Mouse (Mus musculus) myocyte (in vitro differentiated cells): ENCODE data around the gene Muc13. TPM values are rescaled to one million over a fixed set of nuclear protein-coding genes. Genes with fewer than 3 reads are reported as not detected.

Experiments used
- H3K27me3 ChIP-seq: one replicate; pipeline ENCODE4 v1.6.1; 2011; ENCODE audit not compliant: control insufficient read depth, insufficient read depth, insufficient read length
- H3K36me3 ChIP-seq: one replicate; pipeline ENCODE4 v1.6.1; 2011; ENCODE audit not compliant: control insufficient read depth, insufficient read depth
- H3K4me2 ChIP-seq: one replicate; pipeline ENCODE4 v1.6.1; 2011; ENCODE audit warnings: low read depth, control low read depth
- H3K4me3 ChIP-seq: one replicate; pipeline ENCODE4 v1.5.1; 2011; ENCODE audit warnings: mild to moderate bottlenecking, control low read depth, moderate library complexity
- H3K79me2 ChIP-seq: one replicate; pipeline ENCODE4 v1.6.1; 2011; ENCODE audit not compliant: control insufficient read depth, insufficient read depth
- H3ac ChIP-seq: one replicate; pipeline ENCODE4 v1.6.1; 2011; ENCODE audit not compliant: control insufficient read depth, insufficient read length
- CEBPB ChIP-seq: IDR thresholded peaks from 2 replicates; pipeline ENCODE4 v1.6.1; 2011; ENCODE audit warnings: mild to moderate bottlenecking, moderate library complexity; ENCODE audit not compliant: poor library complexity, insufficient read depth, severe bottlenecking
- E2F4 ChIP-seq: IDR thresholded peaks from one replicate; pipeline ENCODE4 v1.6.1; 2011; ENCODE audit warnings: mild to moderate bottlenecking, control low read depth, moderate library complexity; ENCODE audit not compliant: insufficient read depth
- MAX ChIP-seq: IDR thresholded peaks from one replicate; pipeline ENCODE4 v1.6.1; 2011; ENCODE audit warnings: low read depth, mild to moderate bottlenecking, control low read depth
- MYOD1 ChIP-seq, 3 experiments: IDR thresholded peaks; one replicate each; pipeline ENCODE4 v1.6.1; 2011; ENCODE audit warnings: control low read depth in 2 of 3, low read depth in 2 of 3, mild to moderate bottlenecking in 2 of 3, moderate library complexity in 1 of 3; ENCODE audit not compliant: insufficient read length in 2 of 3, control insufficient read depth in 1 of 3
- MYOG ChIP-seq, 3 experiments: IDR thresholded peaks; one replicate each; pipeline ENCODE4 v1.6.1; 2011; ENCODE audit warnings: control low read depth in 2 of 3, low read depth in 2 of 3, mild to moderate bottlenecking in 2 of 3; ENCODE audit not compliant: insufficient read length in 2 of 3, control insufficient read depth in 1 of 3, insufficient read depth in 1 of 3
- POLR2A ChIP-seq: IDR thresholded peaks from one replicate; pipeline ENCODE4 v1.6.1; 2011; ENCODE audit warnings: low read depth, mild to moderate bottlenecking, control low read depth, moderate library complexity; ENCODE audit not compliant: insufficient read length
- POLR2AphosphoS2 ChIP-seq: IDR thresholded peaks from one replicate; pipeline ENCODE4 v1.6.1; 2011; ENCODE audit warnings: low read depth, control low read depth; ENCODE audit not compliant: insufficient read length
- REST ChIP-seq: IDR thresholded peaks from one replicate; pipeline ENCODE4 v1.6.1; 2011; ENCODE audit warnings: mild to moderate bottlenecking, control low read depth, moderate library complexity; ENCODE audit not compliant: insufficient read depth, insufficient read length
- SRF ChIP-seq: IDR thresholded peaks from one replicate; pipeline ENCODE4 v1.6.1; 2011; ENCODE audit warnings: low read depth; ENCODE audit not compliant: control insufficient read depth, insufficient read length
- TCF12 ChIP-seq: IDR thresholded peaks from one replicate; pipeline ENCODE4 v1.6.1; 2011; ENCODE audit warnings: mild to moderate bottlenecking, control low read depth; ENCODE audit not compliant: poor library complexity, insufficient read depth, severe bottlenecking
- TCF3 ChIP-seq: IDR thresholded peaks from one replicate; pipeline ENCODE4 v1.6.1; 2011; ENCODE audit warnings: low read depth, control low read depth; ENCODE audit not compliant: insufficient read length
- USF1 ChIP-seq: IDR thresholded peaks from one replicate; pipeline ENCODE4 v1.6.1; 2011; ENCODE audit warnings: low read depth, mild to moderate bottlenecking, control low read depth, moderate library complexity
- polyA plus RNA-seq: library from polyadenylated mRNA; unstranded; fragments of >200 nt; fragmentation: generic; extraction: Trizol; gene quantifications from one replicate; pipeline ENCODE4 v1.2.1, GENCODE M21; 2012; ENCODE audit warnings: missing spikeins

The Muc13 gene
- polyA plus RNA-seq, 1 experiment, result 0.05 TPM

DNA sequence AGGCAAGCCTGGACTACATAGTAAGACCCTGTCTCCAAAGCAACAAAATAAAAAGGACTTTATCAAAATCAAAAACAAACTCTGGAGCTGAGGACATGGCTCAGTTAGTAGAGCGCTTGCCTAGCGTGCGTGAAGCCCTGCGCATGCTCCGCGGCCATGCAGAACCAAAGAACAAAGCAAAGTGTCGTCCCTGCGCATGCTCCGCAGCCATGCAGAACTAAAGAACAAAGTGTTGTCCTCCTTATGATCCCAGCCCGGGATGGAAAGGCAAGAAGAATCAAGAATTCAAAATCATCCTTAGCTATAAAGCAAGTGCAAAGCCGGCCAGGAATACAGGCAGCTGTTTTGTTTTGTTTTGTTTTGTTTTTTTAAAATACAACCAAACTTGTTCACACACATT is 32.8 kb upstream of the Muc13 start:
- Histone ChIP-seq H3K36me3 (peaks cover 28% of the 10 kb centered on the region), H3K4me3 (no peak overlapping the region)

DNA sequence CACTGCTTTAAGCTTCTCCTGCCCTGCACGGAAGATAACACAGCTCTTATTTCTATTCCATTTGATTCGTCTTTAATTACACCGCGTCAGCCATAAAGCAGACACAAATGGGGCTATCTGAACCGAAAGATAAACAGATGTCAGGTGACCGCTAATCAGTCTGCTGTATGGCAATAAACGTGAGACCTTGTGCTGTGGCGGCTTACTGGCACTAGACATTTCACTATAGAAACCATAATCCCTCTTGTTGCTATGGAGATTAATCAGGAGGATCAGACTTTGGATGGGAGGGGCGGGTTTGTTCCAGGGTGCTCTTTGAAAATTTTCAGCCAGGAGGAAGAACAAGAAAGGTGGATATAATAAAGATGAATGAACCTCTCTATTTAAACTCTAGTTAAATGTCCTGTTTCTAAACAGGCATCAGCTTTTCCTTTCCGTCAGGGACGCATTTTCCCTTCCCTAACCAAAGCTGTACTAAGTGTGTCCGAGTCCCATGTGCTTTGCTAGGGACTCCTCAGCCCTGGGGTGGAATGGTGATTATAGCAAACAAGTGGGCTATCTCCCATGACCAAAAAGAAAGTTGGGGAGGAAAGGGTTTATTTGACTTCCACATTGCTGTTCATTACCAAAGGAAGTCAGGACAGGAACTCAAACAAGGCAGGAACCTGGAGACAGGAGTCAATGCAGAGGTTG is 29.2 kb upstream of the Muc13 start:
- no peak overlapping the region for H3K4me3 ChIP-seq
- H3K27me3 ChIP-seq, result no peaks in the 10 kb centered on the region
- peaks cover 11% of the 10 kb centered on the region for H3K36me3 ChIP-seq
- no peaks in the 10 kb centered on the region for H3K79me2 ChIP-seq
- no peak overlapping the region for H3ac ChIP-seq
- no peak overlapping the region for H3K4me2 ChIP-seq
- TF ChIP-seq SRF, result no peak
- no peak for TF ChIP-seq POLR2AphosphoS2

More for the DNA sequence above, 32.8 kb upstream of the Muc13 start:
- H3ac ChIP-seq, result no peak overlapping the region
- H3K79me2 ChIP-seq, result no peaks in the 10 kb centered on the region
- H3K27me3 ChIP-seq, result no peaks in the 10 kb centered on the region
- peak overlapping the region; percentile 2 for H3K4me2 ChIP-seq
- TF ChIP-seq MYOG (IDR thresholded peaks at IDR 0.05; ENCODE audit: control insufficient read depth in 1 of 3, insufficient read depth in 1 of 3, insufficient read length in 2 of 3, low read depth in 2 of 3) (no peak), USF1 (no peak), POLR2A (no peak), TCF12 (no peak), MYOD1 (IDR thresholded peaks at IDR 0.05; ENCODE audit: control insufficient read depth in 1 of 3, insufficient read length in 2 of 3, low read depth in 2 of 3) (no peak), MAX (no peak), REST (no peak)

DNA sequence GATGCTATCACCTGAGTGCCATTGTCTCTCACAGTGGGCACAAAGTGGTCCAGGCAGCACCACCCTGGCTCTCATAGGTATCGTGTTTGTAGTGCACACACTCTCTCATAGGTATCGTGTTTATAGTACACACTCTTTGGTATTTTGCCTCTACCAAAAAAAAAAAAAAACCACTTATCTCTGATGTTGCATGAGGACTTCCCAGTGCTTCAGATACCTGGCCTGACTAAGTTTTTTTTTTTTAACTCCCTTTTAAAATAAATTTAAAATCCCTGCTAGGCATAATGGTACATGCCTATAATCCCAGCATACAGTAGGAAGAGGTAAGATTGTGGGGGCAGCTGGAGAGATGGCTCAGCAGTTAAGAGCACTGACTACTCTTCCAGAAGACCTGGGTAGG is 28.4 kb upstream of the Muc13 start:
- no peak overlapping the region for H3ac ChIP-seq
- no peaks in the 10 kb centered on the region for H3K79me2 ChIP-seq
- TF ChIP-seq MYOG (IDR thresholded peaks at IDR 0.05; ENCODE audit: control insufficient read depth in 1 of 3, insufficient read depth in 1 of 3, insufficient read length in 2 of 3, low read depth in 2 of 3) (no peak), E2F4 (no peak), REST (no peak), POLR2A (no peak), POLR2AphosphoS2 (no peak), USF1 (no peak), TCF3 (no peak), TCF12 (no peak), SRF (no peak), MYOD1 (IDR thresholded peaks at IDR 0.05; ENCODE audit: control insufficient read depth in 1 of 3, insufficient read length in 2 of 3, low read depth in 2 of 3) (no peak), MAX (no peak), CEBPB (no peak)
- H3K27me3 ChIP-seq, result no peaks in the 10 kb centered on the region
- no peak overlapping the region for H3K4me2 ChIP-seq
- H3K4me3 ChIP-seq, result no peak overlapping the region
- H3K36me3 ChIP-seq, result peaks cover 9% of the 10 kb centered on the region

DNA sequence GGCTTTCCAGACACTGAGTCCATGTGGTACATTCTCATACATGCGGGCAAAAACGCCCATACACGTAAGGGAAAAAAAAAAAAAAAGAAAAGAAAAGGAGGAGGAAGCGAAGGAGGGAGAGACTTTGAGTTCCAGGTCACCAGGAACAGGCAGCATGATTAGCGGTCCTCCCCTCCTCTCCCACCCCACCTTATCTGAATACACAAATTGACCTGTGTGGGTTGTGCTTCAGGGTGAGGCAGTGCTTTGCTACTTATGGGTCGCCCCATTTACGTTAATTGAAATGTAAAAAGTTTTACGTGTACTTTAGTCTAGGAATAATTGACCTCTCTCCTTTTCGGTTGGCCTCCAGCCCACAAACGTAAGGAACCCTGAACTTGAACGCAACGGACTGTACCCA is 27.5 kb upstream of the Muc13 start:
- no peak overlapping the region for H3ac ChIP-seq
- peaks cover under 1% of the 10 kb centered on the region for H3K36me3 ChIP-seq
- TF ChIP-seq POLR2AphosphoS2, result peak; percentile 40
- TF ChIP-seq MAX, result no peak
- no peak for TF ChIP-seq USF1

DNA sequence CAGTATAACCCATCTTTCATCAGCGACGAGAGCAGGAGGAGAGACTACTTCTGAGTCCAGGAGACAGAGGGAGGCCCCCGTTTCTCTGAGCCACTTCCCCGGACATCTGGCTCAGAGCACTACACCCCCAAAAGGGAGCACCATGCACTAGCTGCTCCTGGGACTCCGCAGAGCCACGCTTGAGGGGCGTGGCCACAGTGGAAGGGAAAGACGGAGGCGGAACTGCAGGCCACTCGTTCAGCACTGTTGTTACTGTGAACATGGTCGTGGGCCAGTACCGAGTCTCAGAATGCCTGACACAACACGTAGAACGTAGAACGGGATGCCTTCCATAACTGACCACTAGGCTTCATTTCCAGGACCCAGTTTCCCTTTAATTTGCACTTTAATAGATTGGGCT is 27.1 kb upstream of the Muc13 start:
- TF ChIP-seq POLR2A (no peak), TCF3 (no peak), REST (no peak), MAX (no peak), MYOD1 (IDR thresholded peaks at IDR 0.05; ENCODE audit: control insufficient read depth in 1 of 3, insufficient read length in 2 of 3, low read depth in 2 of 3) (no peak), USF1 (no peak), SRF (no peak), E2F4 (no peak), CEBPB (no peak), TCF12 (no peak), POLR2AphosphoS2 (no peak), MYOG (IDR thresholded peaks at IDR 0.05; ENCODE audit: control insufficient read depth in 1 of 3, insufficient read depth in 1 of 3, insufficient read length in 2 of 3, low read depth in 2 of 3) (no peak)
- no peaks in the 10 kb centered on the region for H3K79me2 ChIP-seq
- H3ac ChIP-seq, result no peak overlapping the region
- H3K36me3 ChIP-seq, result no peaks in the 10 kb centered on the region
- H3K27me3 ChIP-seq, result no peaks in the 10 kb centered on the region
- no peak overlapping the region for H3K4me3 ChIP-seq
- no peak overlapping the region for H3K4me2 ChIP-seq

More for the DNA sequence above, 27.5 kb upstream of the Muc13 start:
- Histone ChIP-seq H3K79me2 (no peaks in the 10 kb centered on the region), H3K4me3 (no peak overlapping the region), H3K4me2 (no peak overlapping the region), H3K27me3 (no peaks in the 10 kb centered on the region)
